Mouse (Mus musculus) neural tube, embryonic 12.5 days (tissue): ENCODE data around the gene Ptpre. TPM values are rescaled to one million over a fixed set of nuclear protein-coding genes. Genes with fewer than 3 reads are reported as not detected.
"Not testable (repeated sequence)": the region's sequence is repeated elsewhere in the genome, so short reads cannot be mapped to it uniquely, and the experiment has no call there.

Source experiments
- ATAC-seq: fragments of 200-750 bp; cut with Nextera tagmentation; 2 replicates; pipeline ENCODE4 v1.8.0; 2017; ENCODE audit warnings: low read depth, mild to moderate bottlenecking, moderate TSS enrichment, moderate library complexity; ENCODE audit not compliant: low FRiP score
- H3K27ac ChIP-seq: fragments of 300-500 bp; sonication (generic); 2 replicates; pipeline ENCODE4 v1.5.1; 2016
- H3K27me3 ChIP-seq: fragments of 300-500 bp; sonication (generic); replicated peaks from 2 replicates; pipeline ENCODE4 v1.6.1; 2016; ENCODE audit warnings: mild to moderate bottlenecking
- H3K36me3 ChIP-seq: fragments of 300-500 bp; sonication (generic); 2 replicates; pipeline ENCODE4 v1.6.1; 2016; ENCODE audit warnings: mild to moderate bottlenecking
- H3K4me1 ChIP-seq: fragments of 300-500 bp; sonication (generic); 2 replicates; pipeline ENCODE4 v1.6.1; 2016
- H3K4me2 ChIP-seq: fragments of 300-500 bp; sonication (generic); replicated peaks from 2 replicates; pipeline ENCODE4 v1.6.1; 2016; ENCODE audit warnings: mild to moderate bottlenecking
- H3K4me3 ChIP-seq: fragments of 300-500 bp; sonication (generic); 2 replicates; pipeline ENCODE4 v1.5.1; 2016
- H3K9ac ChIP-seq: fragments of 300-500 bp; sonication (generic); 2 replicates; pipeline ENCODE4 v1.6.1; 2016; ENCODE audit warnings: mild to moderate bottlenecking
- H3K9me3 ChIP-seq: fragments of 300-500 bp; sonication (generic); 2 replicates; pipeline ENCODE4 v1.6.1; 2016; ENCODE audit warnings: mild to moderate bottlenecking
- WGBS: fragments of 180-500 bp; shearing (Covaris S2); methylation state at CpG from one replicate; pipeline ENCODE4 v1.1.7; 2016; 5-methylcytosine and 5-hydroxymethylcytosine counted together
- polyA plus RNA-seq: library from polyadenylated mRNA; unstranded; fragments of >200 nt; fragmentation: Nextera tagmentation; extraction: Ambion mirVana; gene quantifications from 2 replicates; pipeline ENCODE4 v1.2.1, GENCODE M21; 2016

The Ptpre gene
- polyA plus RNA-seq, result 2.3 TPM in 2 replicates

GRCm38 (mm10) chr7:135537341-135537901 lies at the start of gene Ptpre:
Ptpre (plus strand) TSS chr7:135537481.
- peak within 1 kb of the TSS; percentile 62 for H3K4me3 ChIP-seq
- H3K9me3 ChIP-seq, result no peaks in the 10 kb centered on the region
- H3K27ac ChIP-seq, result 0 out of 2 replicates have a peak within 1 kb of the TSS, but pooled peaks have one; percentile 53
- WGBS, result 6% methylated on average over 28 of the region's 28 CpGs
- H3K4me2 ChIP-seq, result peak within 1 kb of the TSS; percentile 97
- peaks cover 22% of the 10 kb centered on the region for H3K27me3 ChIP-seq
- ATAC-seq, result peak; percentile 94
- peaks cover 5% of the 10 kb centered on the region for H3K4me1 ChIP-seq
- H3K9ac ChIP-seq, result peak within 1 kb of the TSS; percentile 76
- no peaks in the 10 kb centered on the region for H3K36me3 ChIP-seq

DNA sequence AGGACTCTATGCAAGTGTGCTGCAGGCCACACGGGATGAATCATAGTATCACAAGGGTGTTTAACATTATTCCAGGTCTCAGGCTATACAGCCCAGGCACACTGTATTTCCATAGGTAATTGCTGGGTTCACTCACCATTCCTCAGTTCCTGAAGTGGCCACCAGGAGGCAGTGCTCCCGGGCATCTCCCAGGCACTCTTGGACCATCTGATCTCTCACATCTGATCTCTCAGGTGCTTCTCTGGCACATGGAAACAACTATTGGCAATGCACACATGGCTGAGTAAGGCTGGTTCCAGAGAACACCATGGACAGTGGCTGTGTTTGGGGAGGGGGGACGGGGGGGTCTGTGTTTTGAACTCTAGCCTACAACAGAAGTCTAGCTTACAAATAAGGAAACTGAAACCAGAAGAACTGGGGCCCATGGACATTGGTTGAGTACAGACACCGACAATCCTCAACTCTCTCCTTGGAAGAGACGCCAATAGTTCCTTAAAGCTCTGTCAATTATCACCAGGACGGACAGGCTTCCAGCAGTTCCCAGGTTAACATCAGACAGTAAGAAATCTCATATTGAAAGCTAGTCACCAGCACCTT lies 49.0 kb upstream of the Ptpre start:
- Histone ChIP-seq H3K4me2 (no peak overlapping the region), H3K36me3 (no peaks in the 10 kb centered on the region), H3K4me1 (peaks cover 9% of the 10 kb centered on the region), H3K4me3 (no peak overlapping the region), H3K9ac (no peak overlapping the region), H3K27me3 (peaks cover 6% of the 10 kb centered on the region; the same call in 1 of the 2 replicates), H3K27ac (no peak overlapping the region), H3K9me3 (0 out of 2 replicates have a peak, but pooled peaks cover 5% of the 10 kb centered on the region)
- ATAC-seq, result no peak
- WGBS, result 77% methylated on average over 6 of the region's 6 CpGs

DNA sequence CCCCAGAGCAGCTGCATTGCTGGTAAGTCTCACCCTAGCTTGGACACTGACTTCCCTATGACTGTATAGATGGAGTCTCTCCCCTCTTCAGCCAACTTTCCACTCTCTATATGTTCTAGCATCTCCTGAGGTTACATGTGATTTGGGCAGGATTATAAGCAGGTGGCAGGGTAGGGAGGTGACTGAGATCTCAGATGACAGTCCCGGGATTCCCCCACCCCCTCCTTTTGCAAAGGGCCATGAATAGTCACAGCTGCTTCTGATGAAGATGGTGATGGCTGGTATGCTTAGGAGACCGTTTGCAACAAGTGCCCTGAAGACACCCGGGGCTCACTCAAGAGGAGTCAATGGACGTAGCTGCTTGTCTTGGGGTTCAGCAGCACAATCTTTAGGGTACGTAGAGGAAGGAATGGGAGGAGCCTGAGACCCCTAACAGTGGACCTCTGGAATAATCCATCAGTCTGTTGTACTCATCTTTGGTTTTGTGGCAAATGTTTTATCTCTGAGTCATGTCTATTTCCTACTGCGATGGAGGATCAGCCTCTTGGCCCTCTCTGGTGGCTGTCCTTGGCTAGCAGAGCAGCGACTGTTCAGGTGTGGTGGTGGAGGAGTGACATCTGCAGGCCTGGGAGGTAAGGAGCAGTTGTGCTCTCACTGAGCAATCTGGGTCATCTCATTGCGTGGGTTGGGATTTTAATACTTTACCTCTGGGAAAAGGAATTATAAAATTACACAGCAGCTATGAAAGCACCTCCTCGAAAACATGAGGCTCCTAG lies 47.4 kb upstream of the Ptpre start:
- Histone ChIP-seq H3K4me1 (peaks cover 9% of the 10 kb centered on the region), H3K27me3 (no peaks in the 10 kb centered on the region), H3K27ac (no peak overlapping the region), H3K9ac (no peak overlapping the region), H3K9me3 (0 out of 2 replicates have a peak, but pooled peaks cover 5% of the 10 kb centered on the region), H3K4me2 (no peak overlapping the region), H3K4me3 (no peak overlapping the region), H3K36me3 (no peaks in the 10 kb centered on the region)
- WGBS, result 85% methylated on average over 9 of the region's 9 CpGs
- ATAC-seq, result no peak

DNA sequence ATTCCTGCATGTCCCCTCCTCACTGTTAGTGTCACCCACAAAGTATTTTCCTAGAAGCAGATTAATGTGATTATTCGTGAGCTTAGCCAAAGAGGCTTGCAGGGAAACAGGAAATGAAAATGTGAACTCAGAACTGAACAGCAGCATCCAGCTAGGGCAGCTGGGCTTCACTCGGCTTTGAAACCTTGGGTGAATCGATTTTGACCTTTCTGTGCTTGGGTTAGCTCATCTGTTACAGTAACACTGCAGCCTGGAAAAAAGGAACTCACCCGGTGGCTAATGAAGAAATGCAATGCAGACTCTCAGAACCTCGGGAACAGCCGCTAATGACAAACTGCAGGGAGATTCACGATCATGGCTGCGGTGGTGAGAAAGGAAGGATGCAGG lies 46.8 kb upstream of the Ptpre start:
- no peaks in the 10 kb centered on the region for H3K27me3 ChIP-seq
- no peak overlapping the region for H3K4me2 ChIP-seq
- H3K36me3 ChIP-seq, result no peaks in the 10 kb centered on the region
- H3K9ac ChIP-seq, result no peak overlapping the region
- ATAC-seq, result no peak
- H3K4me3 ChIP-seq, result no peak overlapping the region
- no peak overlapping the region for H3K27ac ChIP-seq
- peaks cover 7% of the 10 kb centered on the region for H3K4me1 ChIP-seq
- 63% methylated on average over 8 of the region's 8 CpGs for WGBS
- 0 out of 2 replicates have a peak, but pooled peaks cover 5% of the 10 kb centered on the region for H3K9me3 ChIP-seq

GRCm38 (mm10) chr7:135495303-135495702 lies 42.0 kb upstream of the Ptpre start:
- WGBS, result 56% methylated on average over 3 of the region's 3 CpGs
- H3K27ac ChIP-seq, result no peak overlapping the region
- no peak for ATAC-seq

DNA sequence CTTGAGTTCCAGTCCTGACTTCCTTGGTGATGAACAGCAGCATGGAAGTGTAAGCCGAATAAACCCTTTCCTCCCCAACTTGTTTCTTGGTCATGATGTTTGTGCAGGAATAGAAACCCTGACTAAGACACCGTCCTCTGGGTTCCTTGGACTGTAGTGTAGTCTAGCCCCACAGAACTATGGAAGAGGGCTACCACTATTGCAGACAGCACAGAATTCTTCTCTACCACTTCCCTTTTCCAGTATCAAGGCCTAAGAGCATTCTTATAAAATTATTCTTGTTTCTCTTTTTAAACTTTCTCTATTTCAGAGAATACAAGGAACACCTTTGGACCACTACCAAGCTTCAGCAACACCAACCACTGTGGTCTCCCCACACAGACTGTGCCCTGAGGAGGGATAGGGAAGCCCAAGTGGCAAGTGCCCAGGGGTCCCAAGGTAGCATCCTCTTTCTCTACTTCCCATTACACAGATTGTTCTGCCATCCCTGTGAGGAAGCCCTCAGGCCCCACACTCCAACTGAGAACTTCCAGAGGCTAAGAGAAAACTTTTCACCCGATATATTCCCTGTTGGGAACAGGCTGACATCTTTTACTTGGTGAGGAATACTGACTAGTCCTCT lies 38.6 kb upstream of the Ptpre start:
- Histone ChIP-seq H3K4me3 (no peak overlapping the region), H3K27ac (no peak overlapping the region), H3K9ac (no peak overlapping the region), H3K4me1 (no peaks in the 10 kb centered on the region), H3K36me3 (no peaks in the 10 kb centered on the region), H3K4me2 (no peak overlapping the region), H3K27me3 (no peaks in the 10 kb centered on the region), H3K9me3 (no peaks in the 10 kb centered on the region)
- no peak for ATAC-seq
- 90% methylated on average over 3 of the region's 3 CpGs for WGBS

More at GRCm38 (mm10) chr7:135495303-135495702, 42.0 kb upstream of the Ptpre start:
- Histone ChIP-seq H3K4me2 (no peak overlapping the region), H3K4me3 (no peak overlapping the region), H3K27me3 (no peaks in the 10 kb centered on the region), H3K36me3 (no peaks in the 10 kb centered on the region), H3K4me1 (no peaks in the 10 kb centered on the region), H3K9me3 (0 out of 2 replicates have a peak, but pooled peaks cover 5% of the 10 kb centered on the region), H3K9ac (no peak overlapping the region)

- Histone ChIP-seq H3K27me3 (no peaks in the 10 kb centered on the region), H3K36me3 (no peaks in the 10 kb centered on the region), H3K27ac (no peak overlapping the region), H3K9ac (no peak overlapping the region), H3K4me3 (no peak overlapping the region), H3K4me2 (no peak overlapping the region), H3K9me3 (no peaks in the 10 kb centered on the region), H3K4me1 (no peaks in the 10 kb centered on the region)
- ATAC-seq, result no peak
- WGBS, result 74% methylated on average over 2 of the region's 2 CpGs
Measured at GRCm38 (mm10) chr7:135499403-135499802, 37.9 kb upstream of the Ptpre start.

DNA sequence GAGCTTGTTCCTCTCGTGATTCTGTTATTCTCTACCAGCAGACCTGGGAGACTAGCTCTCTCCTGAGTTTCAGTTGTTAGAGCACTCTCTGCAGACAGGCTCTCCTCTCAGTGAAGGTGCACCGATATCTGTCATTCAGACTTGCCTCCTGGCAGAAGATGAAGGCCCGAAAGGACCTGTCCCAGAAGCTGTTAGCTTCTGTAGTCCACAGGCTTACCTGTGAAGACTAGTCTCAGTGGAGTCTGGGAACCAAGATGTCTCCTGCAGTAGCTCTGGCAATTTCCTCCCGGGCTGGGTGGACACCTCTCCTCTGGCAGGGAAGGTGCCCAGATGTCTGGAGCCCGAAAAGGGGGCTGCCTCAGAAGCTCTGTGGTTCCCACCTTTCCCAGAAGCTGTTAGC lies 30.8 kb upstream of the Ptpre start:
- not testable (repeated sequence) for H3K27ac ChIP-seq, H3K9ac ChIP-seq, ATAC-seq, H3K9me3 ChIP-seq, H3K27me3 ChIP-seq, H3K4me3 ChIP-seq, H3K4me1 ChIP-seq, H3K36me3 ChIP-seq, H3K4me2 ChIP-seq
- 94% methylated on average over 5 of the region's 5 CpGs for WGBS

- H3K9me3 ChIP-seq, result no peaks in the 10 kb centered on the region
- WGBS, result 83% methylated on average over 4 of the region's 4 CpGs
- no peak for ATAC-seq
- H3K9ac ChIP-seq, result no peak overlapping the region
- no peak overlapping the region for H3K27ac ChIP-seq
- no peaks in the 10 kb centered on the region for H3K4me1 ChIP-seq
- no peak overlapping the region for H3K4me2 ChIP-seq
- H3K27me3 ChIP-seq, result no peaks in the 10 kb centered on the region
- no peaks in the 10 kb centered on the region for H3K36me3 ChIP-seq
- H3K4me3 ChIP-seq, result no peak overlapping the region
Measured at GRCm38 (mm10) chr7:135508602-135509001, 28.7 kb upstream of the Ptpre start.

- 92% methylated on average over 3 of the region's 3 CpGs for WGBS
- no peak for ATAC-seq
- Histone ChIP-seq H3K27ac (no peak overlapping the region), H3K36me3 (no peaks in the 10 kb centered on the region), H3K4me1 (no peaks in the 10 kb centered on the region), H3K4me2 (no peak overlapping the region), H3K27me3 (no peaks in the 10 kb centered on the region), H3K9ac (no peak overlapping the region), H3K9me3 (no peaks in the 10 kb centered on the region), H3K4me3 (no peak overlapping the region)
Measured at GRCm38 (mm10) chr7:135509272-135509671, 28.0 kb upstream of the Ptpre start.

DNA sequence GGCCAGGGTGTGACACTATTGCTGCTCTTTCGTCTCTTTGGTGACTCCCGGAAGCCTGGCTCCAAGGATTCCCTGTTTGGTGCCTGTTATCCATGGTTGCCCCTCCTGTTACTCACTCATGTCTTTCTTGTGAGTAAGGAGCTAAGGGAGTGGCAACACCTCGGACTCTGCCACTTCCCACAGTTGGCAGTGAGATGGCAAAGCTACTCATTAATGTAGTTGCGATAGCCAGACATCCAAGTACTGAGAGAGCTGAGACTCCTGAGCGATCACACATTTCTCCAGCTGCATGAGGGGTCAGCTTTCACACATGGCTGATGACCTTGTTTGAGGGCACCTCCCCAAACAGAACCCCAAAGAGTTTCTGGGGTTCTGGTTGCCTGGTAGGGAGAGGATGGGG lies 26.9 kb upstream of the Ptpre start:
- Histone ChIP-seq H3K36me3 (no peaks in the 10 kb centered on the region), H3K4me1 (no peaks in the 10 kb centered on the region), H3K27ac (no peak overlapping the region), H3K27me3 (no peaks in the 10 kb centered on the region), H3K9ac (no peak overlapping the region), H3K9me3 (no peaks in the 10 kb centered on the region), H3K4me2 (no peak overlapping the region), H3K4me3 (no peak overlapping the region)
- 88% methylated on average over 5 of the region's 5 CpGs for WGBS
- ATAC-seq, result no peak

- Histone ChIP-seq H3K4me3 (no peak overlapping the region), H3K4me1 (no peaks in the 10 kb centered on the region), H3K9me3 (no peaks in the 10 kb centered on the region), H3K9ac (no peak overlapping the region), H3K27me3 (no peaks in the 10 kb centered on the region), H3K36me3 (no peaks in the 10 kb centered on the region), H3K4me2 (no peak overlapping the region), H3K27ac (no peak overlapping the region)
- no peak for ATAC-seq
- 87% methylated on average over 3 of the region's 3 CpGs for WGBS
Measured at GRCm38 (mm10) chr7:135511723-135512122, 25.6 kb upstream of the Ptpre start.
